In genomic region chr11:64329129-64329528, GRCm38 (mm10) we compare ENCODE assay signal across 25 mouse cellular contexts.
A peak's percentile ranks its signal among the peaks of the same experiment; 100 is the strongest.
DNase-seq lines count a peak whose midpoint lies in the region; ATAC-seq and TF ChIP-seq lines count a peak whose summit lies in the region.
"Had no signal": no experiment of that assay in that cellular context is flagged by ENCODE, and none has a peak within 500 bp of the region (broad histone marks: within the 10 kb centered on the region; RNA-seq: fewer than 3 reads in every experiment).

No protein-coding gene starts in this region.

- no peak for TF ChIP-seq CTCF in G1E (IDR thresholded peaks at IDR 0.05; ENCODE audit: low read depth, low read length)

- H3K4me1 ChIP-seq in G1E (ENCODE audit: insufficient read depth, low read depth, low read length): peaks cover 20% of the 10 kb centered on the region
- H3K4me1 ChIP-seq: embryonic facial prominence, embryonic 15.5 days; heart, embryonic 15.5 days had no signal

- peak; percentile 86 for ATAC-seq in G1E (ENCODE audit: extremely low read depth, insufficient number of reproducible peaks, low FRiP score, poor library complexity, severe bottlenecking)
- ATAC-seq in hematopoietic stem cell, adult 5-6 weeks (replicated peaks in 1 of 2; ENCODE audit: insufficient read depth in 1 of 2, low FRiP score in 2 of 2, low TSS enrichment in 1 of 2, low read depth in 1 of 2, poor library complexity in 2 of 2, severe bottlenecking in 2 of 2): peak; percentile 77 to 85
- ATAC-seq: activated CD4-positive, CD25-positive, alpha-beta regulatory T cell, adult 4 months; CD4-positive, CD25-positive, alpha-beta regulatory T cell, adult 4 months; forebrain, embryonic 14.5 days; Patski had no signal

- no peaks in the 10 kb centered on the region; the same call in 1 of the 2 replicates for H3K27me3 ChIP-seq in G1E (ENCODE audit: insufficient read depth, low read length)
- H3K27me3 ChIP-seq: embryonic facial prominence, embryonic 15.5 days had no signal

- peak; percentile 6 for DNase-seq in lung, postnatal 25 days (ENCODE audit: low spot score)
- no peak for DNase-seq in lung, adult 18-20 months
- DNase-seq in G1E (ENCODE audit: low spot score): no peak
- no peak for DNase-seq in adrenal gland, adult (ENCODE audit: inconsistent age in 2 of 2, low spot score in 1 of 2)
- DNase-seq in kidney, postnatal 10 days: no peak
- DNase-seq in yolk sac, embryonic 10.5 days (ENCODE audit: low spot score): no peak
- DNase-seq: adrenal gland, adult 2 months; adrenal gland, postnatal 25 days; cerebellum, adult 18-20 months; cerebellum, adult 9-11 months; embryo, embryonic 11 days; gastrocnemius, adult 2 months; gastrocnemius, postnatal 25 days; heart, adult 2 months; heart, postnatal 14 days had no signal

- no peaks in the 10 kb centered on the region for H3K36me3 ChIP-seq in G1E (replicated peaks)
- H3K36me3 ChIP-seq: embryonic facial prominence, embryonic 15.5 days; forebrain, embryonic 10.5 days; heart, embryonic 15.5 days; hindbrain, embryonic 10.5 days had no signal

- H3K4me3 ChIP-seq in G1E (ENCODE audit: low read depth, low read length): no peak overlapping the region
- H3K4me3 ChIP-seq: embryonic facial prominence, embryonic 15.5 days; erythroblast, embryonic 14.5 days; forebrain, embryonic 10.5 days; gastrocnemius, adult 2 months; heart, adult 2 months; heart, embryonic 15.5 days; hindbrain, embryonic 10.5 days had no signal

- H3K9me3 ChIP-seq in G1E (replicated peaks): no peaks in the 10 kb centered on the region
- H3K9me3 ChIP-seq: embryonic facial prominence, embryonic 15.5 days; forebrain, embryonic 10.5 days; heart, embryonic 15.5 days; hindbrain, embryonic 10.5 days had no signal
